Mouse (Mus musculus) E14TG2a.4 (cell line): ENCODE measurements at regions not wholly inside any gene's neighbourhood (a gene's known extent, or its start where the extent isn't known, plus 50 kb on each side); places are given as distances from the start of the nearest gene placed in this dataset.
"Not testable (repeated sequence)": the region's sequence is repeated elsewhere in the genome, so short reads cannot be mapped to it uniquely, and the experiment has no call there.

Experiments used
- CTCF ChIP-seq: conservative IDR thresholded peaks from 2 replicates; pipeline ENCODE4 v1.5.1; 2014; ENCODE audit warnings: low read length
- NANOG ChIP-seq: IDR thresholded peaks from 2 replicates; pipeline ENCODE4 v1.6.1; 2014; ENCODE audit warnings: borderline replicate concordance, low read length, mixed read lengths
- POU5F1 ChIP-seq: IDR thresholded peaks from 2 replicates; pipeline ENCODE4 v1.6.1; 2014; ENCODE audit warnings: low read length, borderline replicate concordance

- TF ChIP-seq CTCF, NANOG, POU5F1: not testable (repeated sequence)
Measured at GRCm38 (mm10) chr14:53283350-53284141, 788.0 kb upstream of the Olfr1507 start.
